Mouse (Mus musculus) forebrain, embryonic 14.5 days (tissue): ENCODE data around the gene Fat3. TPM values are rescaled to one million over a fixed set of nuclear protein-coding genes. Genes with fewer than 3 reads are reported as not detected.

Source experiments
- ATAC-seq: fragments of 200-750 bp; cut with Nextera tagmentation; 2 replicates; pipeline ENCODE4 v1.8.0; 2017; ENCODE audit warnings: mild to moderate bottlenecking, moderate library complexity
- DNase-seq: peaks from one replicate; pipeline ENCODE4 v3.0.0-alpha.2; 2015; ENCODE audit warnings: low spot score
- H3K27ac ChIP-seq: fragments of 300-500 bp; sonication (generic); 2 replicates; pipeline ENCODE4 v1.5.1; 2014; ENCODE audit warnings: low read depth, mild to moderate bottlenecking, control low read depth, low read length, moderate library complexity
- H3K27me3 ChIP-seq: fragments of 300-500 bp; sonication (generic); replicated peaks from 2 replicates; pipeline ENCODE4 v1.6.1; 2014; ENCODE audit warnings: low read length, control low read depth, mixed read lengths; ENCODE audit not compliant: control insufficient read depth, insufficient read depth
- H3K36me3 ChIP-seq: fragments of 300-500 bp; sonication (generic); 2 replicates; pipeline ENCODE4 v1.6.1; 2014; ENCODE audit warnings: low read length, control low read depth; ENCODE audit not compliant: control insufficient read depth, insufficient read depth
- H3K4me1 ChIP-seq: fragments of 300-500 bp; sonication (generic); 2 replicates; pipeline ENCODE4 v1.6.1; 2014; ENCODE audit warnings: antibody characterized with exemption, low read length, control low read depth; ENCODE audit not compliant: control insufficient read depth, insufficient read depth
- H3K4me2 ChIP-seq: fragments of 300-500 bp; sonication (generic); 2 replicates; pipeline ENCODE4 v1.6.1; 2014; ENCODE audit warnings: mild to moderate bottlenecking, control low read depth, low read length
- H3K4me3 ChIP-seq: fragments of 300-500 bp; sonication (generic); 2 replicates; pipeline ENCODE4 v1.5.1; 2014; ENCODE audit warnings: low read depth, low read length, control low read depth
- H3K9ac ChIP-seq: fragments of 300-500 bp; sonication (generic); 2 replicates; pipeline ENCODE4 v1.6.1; 2014; ENCODE audit warnings: mild to moderate bottlenecking, low read length, control low read depth, moderate library complexity
- H3K9me3 ChIP-seq: fragments of 300-500 bp; sonication (generic); replicated peaks from 2 replicates; pipeline ENCODE4 v1.6.1; 2016; ENCODE audit warnings: low read length, control low read depth, mixed read lengths; ENCODE audit not compliant: control insufficient read depth
- WGBS: fragments of 180-500 bp; shearing (Covaris S2); extraction: QIAGEN DNeasy Blood & Tissue Kit; methylation state at CpG from one replicate; pipeline ENCODE4 v1.1.7; 2014; 5-methylcytosine and 5-hydroxymethylcytosine counted together
- polyA plus RNA-seq: library from polyadenylated mRNA; unstranded; fragments of >200 nt; fragmentation: Nextera tagmentation; extraction: Ambion mirVana; gene quantifications from 2 replicates; pipeline ENCODE4 v1.2.1, GENCODE M21; 2014

Gene Fat3
- polyA plus RNA-seq, result 12.2 and 14.7 TPM in 2 replicates

DNA sequence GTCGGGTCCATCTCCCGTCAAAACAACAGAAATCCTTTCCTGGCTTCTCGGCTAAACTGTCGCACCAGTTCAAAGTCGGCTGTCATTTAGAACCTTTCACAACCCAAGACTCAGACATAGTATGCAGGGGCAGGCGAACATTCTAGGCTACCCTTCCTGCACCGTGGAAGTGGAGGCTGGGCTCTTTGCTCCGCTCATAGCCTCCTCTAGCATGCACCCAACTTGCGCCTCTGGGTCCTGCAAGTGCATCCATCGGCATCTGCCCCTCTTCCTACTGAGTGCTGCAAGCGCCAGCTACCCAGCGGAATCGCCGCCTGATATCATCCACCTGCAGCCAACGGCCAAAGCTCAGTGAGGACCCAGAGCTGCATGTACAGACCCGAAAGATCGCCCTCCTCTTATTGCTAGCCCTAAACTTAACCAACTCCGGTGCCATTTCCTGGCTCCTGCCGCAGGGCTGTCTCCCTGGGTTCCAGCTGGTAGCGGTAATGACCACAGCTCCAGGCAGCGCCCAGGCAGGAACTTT lies at the start of gene Fat3:
Fat3 (minus strand) TSS at position 100 of the 526 bp plus-strand sequence.
- H3K4me2 ChIP-seq, result peak within 1 kb of the TSS; percentile 85
- WGBS, result under 1% methylated on average over 21 of the region's 21 CpGs
- H3K4me3 ChIP-seq, result peak within 1 kb of the TSS; percentile 65
- peak within 1 kb of the TSS; percentile 84 for H3K27ac ChIP-seq
- peak within 1 kb of the TSS; percentile 87 for H3K9ac ChIP-seq
- H3K27me3 ChIP-seq, result 0 out of 2 replicates have a peak, but pooled peaks cover 3% of the 10 kb centered on the region
- no peaks in the 10 kb centered on the region for H3K36me3 ChIP-seq
- DNase-seq (peak; percentile 63), ATAC-seq (peak; percentile 25)
- no peaks in the 10 kb centered on the region for H3K9me3 ChIP-seq
- H3K4me1 ChIP-seq, result peaks cover 17% of the 10 kb centered on the region; the same call in 1 of the 2 replicates

- ATAC-seq (peak; percentile 82; the same call in 1 of the 2 replicates), DNase-seq (peak; percentile 67)
- Histone ChIP-seq H3K9me3 (no peaks in the 10 kb centered on the region), H3K4me1 (no peaks in the 10 kb centered on the region), H3K36me3 (no peaks in the 10 kb centered on the region), H3K9ac (no peak overlapping the region), H3K27ac (no peak overlapping the region), H3K4me3 (no peak overlapping the region), H3K4me2 (no peak overlapping the region), H3K27me3 (no peaks in the 10 kb centered on the region)
- WGBS, result 41% methylated on average over 1 of the region's 1 CpGs
These were observed 31.8 kb upstream of the Fat3 start for GRCm38 (mm10) chr9:16532884-16533283.

GRCm38 (mm10) chr9:16517543-16517942 lies 16.5 kb upstream of the Fat3 start:
- no peak overlapping the region for H3K27ac ChIP-seq
- DNase-seq (no peak), ATAC-seq (no peak)
- 68% methylated on average over 1 of the region's 1 CpGs for WGBS
- no peak overlapping the region for H3K4me3 ChIP-seq
- no peaks in the 10 kb centered on the region for H3K36me3 ChIP-seq
- H3K27me3 ChIP-seq, result no peaks in the 10 kb centered on the region
- H3K4me2 ChIP-seq, result no peak overlapping the region
- no peaks in the 10 kb centered on the region for H3K4me1 ChIP-seq
- H3K9me3 ChIP-seq, result no peaks in the 10 kb centered on the region
- H3K9ac ChIP-seq, result no peak overlapping the region

DNA sequence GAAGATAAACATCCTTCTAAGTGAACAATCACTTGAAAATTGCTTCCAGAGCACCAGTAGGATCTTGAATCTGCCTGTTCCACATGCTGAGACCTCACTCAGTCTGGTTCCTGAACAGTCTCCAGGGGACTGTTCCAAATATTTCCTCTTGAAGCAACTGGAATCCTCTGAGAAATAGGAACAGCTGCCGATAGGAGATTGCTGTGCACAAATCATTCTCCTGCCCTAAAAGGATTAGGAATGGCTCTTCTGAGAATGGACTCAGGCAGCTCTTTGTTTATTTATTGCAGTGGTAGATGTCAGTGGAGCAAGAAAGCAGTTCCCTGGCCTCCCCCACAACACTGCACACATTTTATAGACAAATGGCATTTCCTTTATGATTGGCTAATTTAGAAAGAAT lies 10.9 kb upstream of the Fat3 start:
- Histone ChIP-seq H3K4me3 (no peak overlapping the region), H3K36me3 (no peaks in the 10 kb centered on the region), H3K4me2 (no peak overlapping the region), H3K27me3 (no peaks in the 10 kb centered on the region), H3K9ac (no peak overlapping the region), H3K27ac (no peak overlapping the region), H3K4me1 (no peaks in the 10 kb centered on the region), H3K9me3 (no peaks in the 10 kb centered on the region)
- DNase-seq (no peak), ATAC-seq (no peak)
- 41% methylated on average over 1 of the region's 1 CpGs for WGBS

- H3K36me3 ChIP-seq, result no peaks in the 10 kb centered on the region
- no peak overlapping the region for H3K4me2 ChIP-seq
- no peak overlapping the region for H3K27ac ChIP-seq
- no peak overlapping the region for H3K9ac ChIP-seq
- ATAC-seq (no peak), DNase-seq (no peak)
- peaks cover 9% of the 10 kb centered on the region; the same call in 1 of the 2 replicates for H3K4me1 ChIP-seq
- no peaks in the 10 kb centered on the region for H3K9me3 ChIP-seq
- whole genome bisulfite sequencing, result 83% methylated on average over 2 of the region's 2 CpGs
- H3K4me3 ChIP-seq, result no peak overlapping the region
- 0 out of 2 replicates have a peak, but pooled peaks cover 3% of the 10 kb centered on the region for H3K27me3 ChIP-seq
These were observed 2.7 kb upstream of the Fat3 start for GRCm38 (mm10) chr9:16503776-16504175.

DNA sequence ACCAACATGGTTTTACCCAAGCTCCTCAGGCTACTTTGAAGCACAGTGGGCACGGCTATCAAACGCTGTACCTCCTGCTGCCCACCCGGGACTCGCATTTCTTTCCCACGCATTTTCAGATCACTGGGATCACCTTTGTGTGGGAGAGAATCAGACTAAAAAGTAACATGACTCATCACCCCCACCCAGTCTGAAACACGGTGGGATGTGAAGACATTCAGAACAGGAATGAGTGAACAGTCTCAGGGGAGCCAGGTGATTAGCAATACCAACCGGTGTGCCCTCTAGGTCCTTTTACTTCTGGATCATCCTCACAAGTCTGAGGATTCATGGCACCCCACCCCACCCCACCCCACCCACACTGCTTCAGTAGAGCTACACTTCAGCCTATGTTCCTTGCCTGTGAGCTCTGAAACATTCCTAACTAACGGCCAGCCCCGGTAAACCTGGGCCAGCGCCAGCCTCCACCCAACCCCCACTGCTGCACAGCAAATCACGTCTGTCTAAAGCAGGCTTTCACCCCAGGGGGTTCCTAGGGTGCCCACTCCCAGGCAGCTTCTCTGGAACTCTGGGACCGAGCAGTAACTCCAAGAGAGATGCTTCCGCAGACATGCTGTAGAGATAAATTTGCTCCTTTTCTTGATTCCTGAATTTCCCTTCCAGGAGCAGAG lies 1.7 kb upstream of the Fat3 start:
- 14% methylated on average over 13 of the region's 13 CpGs for WGBS
- DNase-seq (no peak), ATAC-seq (no peak)
- no peaks in the 10 kb centered on the region for H3K36me3 ChIP-seq
- H3K9me3 ChIP-seq, result no peaks in the 10 kb centered on the region
- peak overlapping the region; percentile 65 for H3K4me3 ChIP-seq
- peak overlapping the region; percentile 85 for H3K4me2 ChIP-seq
- H3K27ac ChIP-seq, result peak overlapping the region; percentile 84; the same call in 1 of the 2 replicates
- H3K27me3 ChIP-seq, result 0 out of 2 replicates have a peak, but pooled peaks cover 3% of the 10 kb centered on the region
- peaks cover 17% of the 10 kb centered on the region; the same call in 1 of the 2 replicates for H3K4me1 ChIP-seq
- peak overlapping the region; percentile 87 for H3K9ac ChIP-seq

- peak; percentile 80 for ATAC-seq
- Histone ChIP-seq H3K36me3 (no peaks in the 10 kb centered on the region), H3K4me2 (peak overlapping the region; percentile 85), H3K27ac (peak overlapping the region; percentile 84), H3K27me3 (0 out of 2 replicates have a peak, but pooled peaks cover 3% of the 10 kb centered on the region), H3K4me3 (peak overlapping the region; percentile 65), H3K4me1 (peaks cover 17% of the 10 kb centered on the region; the same call in 1 of the 2 replicates), H3K9ac (peak overlapping the region; percentile 87), H3K9me3 (no peaks in the 10 kb centered on the region)
- DNase-seq, result peak; percentile 90
- 0% methylated on average over 46 of the region's 52 CpGs for WGBS
These were observed 1.0 kb upstream of the Fat3 start for GRCm38 (mm10) chr9:16501990-16502672.

GRCm38 (mm10) chr9:16500382-16501185 lies 501 bp downstream of the Fat3 start:
- no peaks in the 10 kb centered on the region for H3K36me3 ChIP-seq
- 0 out of 2 replicates have a peak, but pooled peaks cover 3% of the 10 kb centered on the region for H3K27me3 ChIP-seq
- peak overlapping the region; percentile 85 for H3K4me2 ChIP-seq
- H3K9ac ChIP-seq, result peak overlapping the region; percentile 87
- H3K9me3 ChIP-seq, result no peaks in the 10 kb centered on the region
- H3K4me3 ChIP-seq, result peak overlapping the region; percentile 65
- under 1% methylated on average over 41 of the region's 41 CpGs for WGBS
- DNase-seq (peak; percentile 76), ATAC-seq (peak; percentile 47)
- peak overlapping the region; percentile 84 for H3K27ac ChIP-seq
- peaks cover 17% of the 10 kb centered on the region; the same call in 1 of the 2 replicates for H3K4me1 ChIP-seq
